Mouse (Mus musculus) stomach, postnatal 0 days (tissue): ENCODE results near the gene Cacnb4. TPM values are rescaled to one million over a fixed set of nuclear protein-coding genes. Genes with fewer than 3 reads are reported as not detected.
A peak's percentile ranks its signal among the peaks of the same experiment; 100 is the strongest.

Experiments
- ATAC-seq: fragments of 200-750 bp; cut with Nextera tagmentation; 2 replicates; pipeline ENCODE4 v1.8.0; 2017; ENCODE audit not compliant: low FRiP score, low TSS enrichment
- DNase-seq: peaks from one replicate; pipeline ENCODE4 v3.0.0-alpha.2; 2016; ENCODE audit warnings: low spot score
- H3K27ac ChIP-seq: fragments of 300-500 bp; sonication (generic); replicated peaks from 2 replicates; pipeline ENCODE4 v1.5.1; 2014; ENCODE audit warnings: mild to moderate bottlenecking, control low read depth
- H3K27me3 ChIP-seq: fragments of 300-500 bp; sonication (generic); 2 replicates; pipeline ENCODE4 v1.6.1; 2014; ENCODE audit warnings: low read length; ENCODE audit not compliant: control insufficient read depth, insufficient read depth
- H3K36me3 ChIP-seq: fragments of 300-500 bp; sonication (generic); 2 replicates; pipeline ENCODE4 v1.6.1; 2014; ENCODE audit warnings: low read length, mixed read lengths; ENCODE audit not compliant: control insufficient read depth, insufficient read depth
- H3K4me1 ChIP-seq: fragments of 300-500 bp; sonication (generic); replicated peaks from 2 replicates; pipeline ENCODE4 v1.6.1; 2014; ENCODE audit warnings: antibody characterized with exemption; ENCODE audit not compliant: control insufficient read depth, insufficient read depth
- H3K4me2 ChIP-seq: fragments of 300-500 bp; sonication (generic); replicated peaks from 2 replicates; pipeline ENCODE4 v1.6.1; 2014; ENCODE audit warnings: low read depth, mild to moderate bottlenecking, control low read depth, moderate library complexity
- H3K4me3 ChIP-seq: fragments of 300-500 bp; sonication (generic); 2 replicates; pipeline ENCODE4 v1.5.1; 2014; ENCODE audit warnings: low read depth, low read length, control low read depth
- H3K9ac ChIP-seq: fragments of 300-500 bp; sonication (generic); 2 replicates; pipeline ENCODE4 v1.6.1; 2014; ENCODE audit warnings: mild to moderate bottlenecking, low read length, control low read depth, mixed read lengths
- H3K9me3 ChIP-seq: fragments of 300-500 bp; sonication (generic); 2 replicates; pipeline ENCODE4 v1.6.1; 2016; ENCODE audit warnings: low read length; ENCODE audit not compliant: control insufficient read depth
- CTCF ChIP-seq: IDR thresholded peaks from 2 replicates; pipeline ENCODE4 v1.5.1; 2016; ENCODE audit warnings: antibody characterized with exemption, low read depth, mild to moderate bottlenecking, moderate library complexity
- EP300 ChIP-seq: optimal IDR thresholded peaks from 2 replicates; pipeline ENCODE3; 2016; ENCODE audit warnings: antibody characterized with exemption
- WGBS: fragments of 180-500 bp; shearing (Covaris S2); extraction: QIAGEN DNeasy Blood & Tissue Kit; methylation state at CpG from one replicate; pipeline ENCODE4 v1.1.7; 2014; 5-methylcytosine and 5-hydroxymethylcytosine counted together
- polyA plus RNA-seq: library from polyadenylated mRNA; unstranded; fragments of >200 nt; fragmentation: Nextera tagmentation; extraction: Ambion mirVana; gene quantifications from 2 replicates; pipeline ENCODE4 v1.2.1, GENCODE M21; 2015

The Cacnb4 gene
- polyA plus RNA-seq, 1 experiment from 2014 or later, result 0.93 TPM

DNA sequence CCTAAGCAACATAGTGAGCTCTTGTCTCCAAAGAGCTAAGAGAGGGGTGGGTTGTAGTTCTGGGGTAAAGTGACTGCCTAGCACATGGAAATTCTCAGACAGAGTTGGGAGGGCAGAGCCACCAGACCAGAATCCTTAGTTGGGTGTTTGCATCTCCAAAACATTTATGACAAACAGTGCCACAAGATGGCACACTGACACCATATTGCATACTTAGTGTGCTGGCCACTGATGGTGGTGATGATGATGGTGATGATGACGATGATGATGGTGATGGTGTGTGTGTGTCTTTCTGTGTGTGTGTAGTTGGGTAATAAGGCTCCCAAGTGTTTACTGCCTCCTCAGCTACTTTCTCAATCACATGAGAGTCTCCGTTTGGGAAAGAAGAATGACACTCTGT lies 54.0 kb downstream of the Cacnb4 start:
- ATAC-seq (no peak), DNase-seq (no peak)
- no peaks in the 10 kb centered on the region for H3K9me3 ChIP-seq
- 75% methylated on average over 2 of the region's 2 CpGs for WGBS
- no peak overlapping the region for H3K4me3 ChIP-seq
- no peak overlapping the region for H3K9ac ChIP-seq
- H3K4me2 ChIP-seq, result no peak overlapping the region
- no peaks in the 10 kb centered on the region for H3K36me3 ChIP-seq
- H3K4me1 ChIP-seq, result no peaks in the 10 kb centered on the region; the same call in 1 of the 2 replicates
- peak; percentile 64 for TF ChIP-seq CTCF
- TF ChIP-seq EP300, result no peak
- no peak overlapping the region for H3K27ac ChIP-seq
- no peaks in the 10 kb centered on the region for H3K27me3 ChIP-seq

DNA sequence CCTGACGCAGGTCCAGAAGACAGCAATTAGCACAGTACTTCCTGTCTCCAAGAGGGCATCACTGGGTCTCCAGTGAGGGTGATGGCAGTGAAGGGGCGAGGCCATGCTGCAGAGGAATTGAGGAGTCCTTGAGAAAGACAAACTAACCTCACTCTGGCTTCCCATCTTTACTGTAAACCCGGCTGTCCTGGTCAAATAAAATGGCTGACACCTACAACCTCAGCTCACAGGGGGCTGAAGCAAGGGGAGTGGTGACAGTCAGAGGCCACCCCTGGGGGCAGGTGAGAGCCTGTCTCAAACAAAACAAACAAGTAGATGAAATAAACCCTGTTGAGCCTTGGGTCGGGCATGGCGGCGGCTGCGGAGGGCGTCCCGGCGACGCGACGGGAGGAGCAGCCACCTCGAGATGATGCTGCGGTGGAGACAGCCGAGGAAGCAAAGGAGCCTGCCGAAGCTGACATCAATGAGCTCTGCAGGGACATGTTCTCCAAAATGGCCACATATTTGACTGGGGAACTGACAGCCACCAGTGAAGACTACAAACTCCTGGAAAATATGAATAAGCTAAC lies 57.1 kb downstream of the Cacnb4 start:
- DNase-seq (no peak), ATAC-seq (no peak)
- peak overlapping the region; percentile 21 for H3K4me3 ChIP-seq
- peak overlapping the region; percentile 50 for H3K4me2 ChIP-seq
- 41% methylated on average over 17 of the region's 17 CpGs for WGBS
- no peaks in the 10 kb centered on the region; the same call in 1 of the 2 replicates for H3K4me1 ChIP-seq
- H3K27ac ChIP-seq, result no peak overlapping the region
- H3K27me3 ChIP-seq, result no peaks in the 10 kb centered on the region
- no peaks in the 10 kb centered on the region for H3K9me3 ChIP-seq
- TF ChIP-seq EP300 (no peak), CTCF (no peak)
- 0 out of 2 replicates have a peak overlapping the region, but pooled peaks have one; percentile 35 for H3K9ac ChIP-seq
- no peaks in the 10 kb centered on the region for H3K36me3 ChIP-seq

GRCm38 (mm10) chr2:52618804-52619203 lies 57.8 kb downstream of the Cacnb4 start:
- no peak for TF ChIP-seq EP300
- no peak for TF ChIP-seq CTCF
- Histone ChIP-seq H3K9ac (no peak overlapping the region), H3K36me3 (no peaks in the 10 kb centered on the region), H3K27me3 (no peaks in the 10 kb centered on the region), H3K9me3 (no peaks in the 10 kb centered on the region), H3K27ac (no peak overlapping the region), H3K4me3 (no peak overlapping the region), H3K4me1 (no peaks in the 10 kb centered on the region), H3K4me2 (no peak overlapping the region)
- DNase-seq (no peak), ATAC-seq (no peak)
- 53% methylated on average over 2 of the region's 2 CpGs for WGBS

DNA sequence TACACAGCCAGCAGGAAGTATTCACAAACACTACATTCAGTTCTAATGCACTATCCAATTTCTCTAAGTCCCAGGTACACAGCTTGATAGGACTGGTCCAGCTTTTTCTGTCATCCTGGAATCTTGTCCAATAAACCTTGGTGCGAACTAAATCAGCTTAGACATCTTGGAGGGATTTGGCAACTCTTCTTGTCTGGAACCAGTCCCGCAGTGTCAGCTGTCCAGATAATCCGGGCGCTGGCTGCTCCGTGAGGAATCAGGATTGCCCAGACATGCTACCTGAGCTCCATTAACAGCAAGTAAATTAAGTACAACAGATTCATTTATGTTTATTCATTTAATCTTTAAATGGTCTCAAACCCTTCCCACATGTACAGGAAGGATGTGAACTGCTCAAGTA lies 61.2 kb downstream of the Cacnb4 start:
- no peak for ATAC-seq
- Histone ChIP-seq H3K9me3 (no peaks in the 10 kb centered on the region), H3K4me3 (no peak overlapping the region), H3K4me1 (no peaks in the 10 kb centered on the region), H3K27ac (no peak overlapping the region), H3K36me3 (no peaks in the 10 kb centered on the region), H3K9ac (no peak overlapping the region), H3K4me2 (no peak overlapping the region), H3K27me3 (no peaks in the 10 kb centered on the region)
- WGBS, result 35% methylated on average over 5 of the region's 5 CpGs
- TF ChIP-seq CTCF (no peak), EP300 (no peak)
- DNase-seq, result no peak

- H3K4me2 ChIP-seq, result no peak overlapping the region
- ATAC-seq (no peak), DNase-seq (no peak)
- H3K27ac ChIP-seq, result no peak overlapping the region
- no peaks in the 10 kb centered on the region for H3K9me3 ChIP-seq
- no peaks in the 10 kb centered on the region for H3K4me1 ChIP-seq
- no peak overlapping the region for H3K4me3 ChIP-seq
- TF ChIP-seq CTCF (no peak), EP300 (no peak)
- H3K9ac ChIP-seq, result no peak overlapping the region
- WGBS, result 91% methylated on average over 4 of the region's 4 CpGs
- H3K36me3 ChIP-seq, result no peaks in the 10 kb centered on the region
- no peaks in the 10 kb centered on the region for H3K27me3 ChIP-seq
Measured at GRCm38 (mm10) chr2:52613888-52614287, 62.7 kb downstream of the Cacnb4 start.

- no peak overlapping the region for H3K4me2 ChIP-seq
- no peak overlapping the region for H3K4me3 ChIP-seq
- no peaks in the 10 kb centered on the region for H3K27me3 ChIP-seq
- 59% methylated on average over 1 of the region's 1 CpGs for WGBS
- H3K4me1 ChIP-seq, result no peaks in the 10 kb centered on the region
- no peak overlapping the region for H3K9ac ChIP-seq
- no peak overlapping the region for H3K27ac ChIP-seq
- no peak for TF ChIP-seq EP300
- TF ChIP-seq CTCF, result no peak
- H3K36me3 ChIP-seq, result no peaks in the 10 kb centered on the region
- no peak for ATAC-seq
- DNase-seq, result no peak
- no peaks in the 10 kb centered on the region for H3K9me3 ChIP-seq
Measured at GRCm38 (mm10) chr2:52609486-52609885, 67.1 kb downstream of the Cacnb4 start.
